Mouse (Mus musculus) midbrain, embryonic 14.5 days (tissue): ENCODE data around the gene Sgk1. TPM values are rescaled to one million over a fixed set of nuclear protein-coding genes. Genes with fewer than 3 reads are reported as not detected.
A peak's percentile ranks its signal among the peaks of the same experiment; 100 is the strongest.

Source experiments
- ATAC-seq: fragments of 200-750 bp; cut with Nextera tagmentation; 2 replicates; pipeline ENCODE4 v1.8.0; 2017; ENCODE audit warnings: moderate number of reproducible peaks, moderate library complexity; ENCODE audit not compliant: low FRiP score, low TSS enrichment
- DNase-seq: peaks from one replicate; pipeline ENCODE4 v3.0.0-alpha.2; 2015
- H3K27ac ChIP-seq: fragments of 300-500 bp; sonication (generic); replicated peaks from 2 replicates; pipeline ENCODE4 v1.5.1; 2014; ENCODE audit warnings: mild to moderate bottlenecking, low read depth, low read length, moderate library complexity
- H3K27me3 ChIP-seq: fragments of 300-500 bp; sonication (generic); 2 replicates; pipeline ENCODE4 v1.6.1; 2014; ENCODE audit warnings: low read length, control low read depth, mixed read lengths; ENCODE audit not compliant: control insufficient read depth, insufficient read depth
- H3K36me3 ChIP-seq: fragments of 300-500 bp; sonication (generic); 2 replicates; pipeline ENCODE4 v1.6.1; 2014; ENCODE audit warnings: low read length, control low read depth; ENCODE audit not compliant: control insufficient read depth, insufficient read depth
- H3K4me1 ChIP-seq: fragments of 300-500 bp; sonication (generic); 2 replicates; pipeline ENCODE4 v1.6.1; 2014; ENCODE audit warnings: mild to moderate bottlenecking, antibody characterized with exemption, low read length, control low read depth; ENCODE audit not compliant: control insufficient read depth, insufficient read depth
- H3K4me2 ChIP-seq: fragments of 300-500 bp; sonication (generic); 2 replicates; pipeline ENCODE4 v1.6.1; 2014; ENCODE audit warnings: mild to moderate bottlenecking, low read length, moderate library complexity
- H3K4me3 ChIP-seq: fragments of 300-500 bp; sonication (generic); replicated peaks from 2 replicates; pipeline ENCODE4 v1.5.1; 2014; ENCODE audit warnings: low read depth, low read length
- H3K9ac ChIP-seq: fragments of 300-500 bp; sonication (generic); replicated peaks from 2 replicates; pipeline ENCODE4 v1.6.1; 2014; ENCODE audit warnings: mild to moderate bottlenecking, low read length, moderate library complexity
- H3K9me3 ChIP-seq: fragments of 300-500 bp; sonication (generic); 2 replicates; pipeline ENCODE4 v1.6.1; 2016; ENCODE audit warnings: low read length, control low read depth, mixed read lengths; ENCODE audit not compliant: control insufficient read depth
- WGBS: fragments of 180-500 bp; shearing (Covaris S2); extraction: QIAGEN DNeasy Blood & Tissue Kit; methylation state at CpG from one replicate; pipeline ENCODE4 v1.1.7; 2014; 5-methylcytosine and 5-hydroxymethylcytosine counted together
- polyA plus RNA-seq: library from polyadenylated mRNA; unstranded; fragments of >200 nt; fragmentation: Nextera tagmentation; extraction: Ambion mirVana; gene quantifications from 2 replicates; pipeline ENCODE4 v1.2.1, GENCODE M21; 2014

Sgk1 gene
- polyA plus RNA-seq, 1 experiment from 2014 or later, result 47.9 TPM

GRCm38 (mm10) chr10:21855338-21855737 lies 26.6 kb upstream of the Sgk1 start:
- H3K9ac ChIP-seq, result no peak overlapping the region
- H3K4me1 ChIP-seq, result no peaks in the 10 kb centered on the region
- ATAC-seq (no peak), DNase-seq (no peak)
- no peaks in the 10 kb centered on the region for H3K27me3 ChIP-seq
- 91% methylated on average over 7 of the region's 7 CpGs for WGBS
- H3K36me3 ChIP-seq, result no peaks in the 10 kb centered on the region
- no peak overlapping the region for H3K4me2 ChIP-seq
- H3K27ac ChIP-seq, result no peak overlapping the region
- no peaks in the 10 kb centered on the region for H3K9me3 ChIP-seq
- no peak overlapping the region for H3K4me3 ChIP-seq

GRCm38 (mm10) chr10:21857676-21858075 lies 24.3 kb upstream of the Sgk1 start:
- Histone ChIP-seq H3K27ac (no peak overlapping the region), H3K36me3 (no peaks in the 10 kb centered on the region), H3K4me2 (no peak overlapping the region), H3K4me3 (no peak overlapping the region), H3K27me3 (no peaks in the 10 kb centered on the region), H3K9me3 (no peaks in the 10 kb centered on the region), H3K4me1 (no peaks in the 10 kb centered on the region), H3K9ac (no peak overlapping the region)
- ATAC-seq (no peak), DNase-seq (no peak)
- 74% methylated on average over 10 of the region's 10 CpGs for WGBS

- H3K9ac ChIP-seq, result no peak overlapping the region
- no peaks in the 10 kb centered on the region for H3K9me3 ChIP-seq
- H3K27ac ChIP-seq, result no peak overlapping the region
- ATAC-seq (no peak), DNase-seq (no peak)
- H3K36me3 ChIP-seq, result no peaks in the 10 kb centered on the region
- H3K27me3 ChIP-seq, result no peaks in the 10 kb centered on the region
- 83% methylated on average over 7 of the region's 7 CpGs for WGBS
- H3K4me3 ChIP-seq, result no peak overlapping the region
- H3K4me2 ChIP-seq, result no peak overlapping the region
- no peaks in the 10 kb centered on the region for H3K4me1 ChIP-seq
These were observed 23.5 kb upstream of the Sgk1 start for GRCm38 (mm10) chr10:21858437-21858974.

- Histone ChIP-seq H3K27me3 (no peaks in the 10 kb centered on the region), H3K27ac (no peak overlapping the region), H3K4me3 (no peak overlapping the region), H3K4me2 (no peak overlapping the region), H3K4me1 (no peaks in the 10 kb centered on the region), H3K36me3 (no peaks in the 10 kb centered on the region), H3K9me3 (no peaks in the 10 kb centered on the region), H3K9ac (no peak overlapping the region)
- DNase-seq, result no peak
- 41% methylated on average over 4 of the region's 4 CpGs for WGBS
- ATAC-seq, result no peak
These were observed 15.5 kb upstream of the Sgk1 start for GRCm38 (mm10) chr10:21866504-21866903.

GRCm38 (mm10) chr10:21868221-21868620 lies 13.8 kb upstream of the Sgk1 start:
- Histone ChIP-seq H3K9ac (no peak overlapping the region), H3K9me3 (no peaks in the 10 kb centered on the region), H3K4me1 (no peaks in the 10 kb centered on the region), H3K4me3 (no peak overlapping the region), H3K4me2 (no peak overlapping the region), H3K36me3 (no peaks in the 10 kb centered on the region), H3K27ac (no peak overlapping the region), H3K27me3 (no peaks in the 10 kb centered on the region)
- 77% methylated on average over 2 of the region's 2 CpGs for WGBS
- peak; percentile 3 for DNase-seq
- ATAC-seq, result no peak

- Histone ChIP-seq H3K4me2 (no peak overlapping the region), H3K9me3 (no peaks in the 10 kb centered on the region), H3K27ac (no peak overlapping the region), H3K36me3 (no peaks in the 10 kb centered on the region), H3K4me3 (no peak overlapping the region), H3K4me1 (no peaks in the 10 kb centered on the region), H3K9ac (no peak overlapping the region), H3K27me3 (no peaks in the 10 kb centered on the region)
- WGBS, result 73% methylated on average over 4 of the region's 4 CpGs
- ATAC-seq (no peak), DNase-seq (no peak)
These were observed 13.4 kb upstream of the Sgk1 start for GRCm38 (mm10) chr10:21868623-21869022.

GRCm38 (mm10) chr10:21881837-21882183 lies 174 bp upstream of the Sgk1 start:
- H3K4me2 ChIP-seq, result peak overlapping the region; percentile 67
- 15% methylated on average over 4 of the region's 4 CpGs for WGBS
- peaks cover 12% of the 10 kb centered on the region; the same call in 1 of the 2 replicates for H3K4me1 ChIP-seq
- H3K9me3 ChIP-seq, result no peaks in the 10 kb centered on the region
- peak overlapping the region; percentile 91 for H3K27ac ChIP-seq
- peak overlapping the region; percentile 53 for H3K4me3 ChIP-seq
- no peaks in the 10 kb centered on the region for H3K27me3 ChIP-seq
- H3K36me3 ChIP-seq, result no peaks in the 10 kb centered on the region
- ATAC-seq (no peak), DNase-seq (no peak)
- peak overlapping the region; percentile 71 for H3K9ac ChIP-seq

GRCm38 (mm10) chr10:21883587-21883986 lies 1.6 kb downstream of the Sgk1 start:
- Histone ChIP-seq H3K9ac (peak overlapping the region; percentile 71), H3K27ac (peak overlapping the region; percentile 91), H3K9me3 (no peaks in the 10 kb centered on the region), H3K4me2 (peak overlapping the region; percentile 67), H3K4me3 (peak overlapping the region; percentile 53), H3K36me3 (no peaks in the 10 kb centered on the region), H3K27me3 (no peaks in the 10 kb centered on the region), H3K4me1 (peaks cover 12% of the 10 kb centered on the region; the same call in 1 of the 2 replicates)
- ATAC-seq, result peak; percentile 4; the same call in 1 of the 2 replicates
- peak; percentile 71 for DNase-seq
- 2% methylated on average over 12 of the region's 12 CpGs for WGBS

- DNase-seq (no peak), ATAC-seq (no peak)
- peaks cover 12% of the 10 kb centered on the region; the same call in 1 of the 2 replicates for H3K4me1 ChIP-seq
- H3K27me3 ChIP-seq, result no peaks in the 10 kb centered on the region
- H3K27ac ChIP-seq, result no peak overlapping the region
- H3K4me2 ChIP-seq, result peak overlapping the region; percentile 67
- H3K4me3 ChIP-seq, result peak overlapping the region; percentile 53
- WGBS, result 48% methylated on average over 3 of the region's 3 CpGs
- no peak overlapping the region; the same call in 1 of the 2 replicates for H3K9ac ChIP-seq
- H3K36me3 ChIP-seq, result no peaks in the 10 kb centered on the region
- H3K9me3 ChIP-seq, result no peaks in the 10 kb centered on the region
These were observed 2.5 kb downstream of the Sgk1 start for GRCm38 (mm10) chr10:21884534-21884933.
